Mouse (Mus musculus): Measurements from ENCODE around the gene Btbd35f16.
"Not testable (repeated sequence)": the region's sequence is repeated elsewhere in the genome, so short reads cannot be mapped to it uniquely, and the experiment has no call there.

Gene Btbd35f16

DNA sequence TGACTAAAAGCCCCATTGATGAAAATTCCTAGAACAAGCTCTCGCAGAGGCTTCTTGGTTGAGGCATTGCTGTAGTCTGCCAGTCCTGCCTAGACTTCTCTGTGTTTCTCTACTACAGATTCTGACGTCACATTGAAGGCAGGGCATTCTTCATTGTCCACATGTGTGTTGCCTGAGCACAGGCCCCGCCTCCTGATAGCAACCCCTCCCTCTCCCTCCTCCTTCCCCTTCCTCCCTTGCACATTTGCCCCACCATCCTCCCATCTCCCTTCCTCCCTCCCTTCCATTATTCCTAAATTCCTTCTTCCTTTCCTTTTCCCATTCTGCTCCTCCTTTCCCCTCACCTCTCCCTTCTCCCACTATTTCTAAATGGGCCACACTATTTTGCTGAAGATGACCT, at the start of gene Btbd35f16:
Btbd35f16 (minus strand) TSS at position 101 of the 400 bp plus-strand sequence.
- not testable (repeated sequence) for DNase-seq

All from lung, postnatal 10 days (tissue).